Comparison of ENCODE assay signal across 8 mouse cellular contexts in the genomic region with DNA sequence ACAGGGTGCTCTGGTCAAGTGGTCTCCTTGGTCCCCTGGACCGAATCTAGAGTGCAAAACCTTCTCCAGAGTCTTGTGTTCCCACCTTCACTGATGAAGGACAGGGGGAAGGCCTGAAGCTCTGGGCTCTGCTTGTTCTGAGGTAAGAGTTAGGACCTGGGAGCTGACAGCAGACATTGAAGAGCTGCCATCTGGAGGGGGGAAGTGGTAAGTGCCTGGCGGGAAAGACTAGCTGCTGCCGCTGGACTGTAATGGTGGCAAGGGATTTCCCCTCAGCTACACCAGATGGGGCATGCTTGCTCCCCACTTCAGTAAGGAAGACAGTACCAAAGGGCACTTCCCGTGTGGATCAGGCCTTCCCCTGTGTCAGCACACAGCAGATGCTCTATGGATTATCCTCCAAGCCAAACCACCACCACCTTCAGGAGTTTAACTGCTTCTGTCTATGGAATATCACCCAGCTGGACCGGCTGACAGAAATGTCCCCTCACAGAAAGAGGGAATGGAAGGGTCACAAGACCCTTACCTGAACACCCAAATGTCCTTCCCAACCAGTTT. TPM values are rescaled to one million over a fixed set of nuclear protein-coding genes. Genes with fewer than 3 reads are reported as not detected.
A peak's percentile ranks its signal among the peaks of the same experiment; 100 is the strongest.
DNase-seq lines count a peak whose midpoint lies in the region; ATAC-seq lines count a peak whose summit lies in the region.

No protein-coding gene starts in this region.

- no peaks in the 10 kb centered on the region for H3K9me3 ChIP-seq in hindbrain, embryonic 15.5 days

- peak; percentile 38 for DNase-seq in T-cell, adult 2 months (ENCODE audit: low spot score)
- peak; percentile 73 to 76 for DNase-seq in cerebellum, postnatal 14 days
- peak; percentile 69 for DNase-seq in gastrocnemius, adult 18-20 months (ENCODE audit: low spot score)
- DNase-seq in layer of hippocampus, postnatal 25 days (ENCODE audit: extremely low spot score in 1 of 2, low spot score in 1 of 2) = peak; percentile 25 to 56
- peak; percentile 64 for DNase-seq in lung, postnatal 14 days
- peak; percentile 73 for DNase-seq in retina, embryonic 14.5 days (ENCODE audit: low spot score)
- peak; percentile 67 for DNase-seq in thymus, postnatal 4 days

- H3K9ac ChIP-seq in hindbrain, embryonic 15.5 days = no peak overlapping the region

- H3K27ac ChIP-seq in hindbrain, embryonic 15.5 days (replicated peaks) = no peak overlapping the region

- no peak overlapping the region for H3K4me3 ChIP-seq in hindbrain, embryonic 15.5 days

- H3K4me2 ChIP-seq in hindbrain, embryonic 15.5 days = no peak overlapping the region

- no peaks in the 10 kb centered on the region for H3K36me3 ChIP-seq in hindbrain, embryonic 15.5 days

- no peaks in the 10 kb centered on the region for H3K27me3 ChIP-seq in hindbrain, embryonic 15.5 days

- peaks cover 4% of the 10 kb centered on the region; the same call in 1 of the 2 replicates for H3K4me1 ChIP-seq in hindbrain, embryonic 15.5 days (replicated peaks)

- WGBS in hindbrain, embryonic 15.5 days = 33% methylated on average over 5 of the region's 5 CpGs

- ATAC-seq in hindbrain, embryonic 15.5 days (ENCODE audit: low FRiP score, low read depth) = peak; percentile 62; the same call in 1 of the 2 replicates

RNA-seq across cellular contexts. Expression of gene Plg, which starts 11.0 kb away (rescaled TPM):
- total RNA-seq in gastrocnemius, adult 18-20 months (2021) = under 1 TPM in 1 of 2 experiments, not detected in 1; 0.52 TPM
- polyA plus RNA-seq in hindbrain, embryonic 15.5 days (2015; fragmentation: Nextera tagmentation; extraction: Ambion mirVana) = 0.12 TPM in 1 of 2 replicates, not detected in the other
- total RNA-seq in layer of hippocampus, postnatal 25 days (2021) = not detected

RNA-seq across cellular contexts. Expression of gene Map3k4, which starts 48.9 kb away (rescaled TPM):
- total RNA-seq in gastrocnemius, adult 18-20 months (2021) = 10 to 100 TPM; 31.5 to 39.0 TPM
- polyA plus RNA-seq in hindbrain, embryonic 15.5 days (2015; fragmentation: Nextera tagmentation; extraction: Ambion mirVana) = 41.4 and 43.2 TPM in 2 replicates
- total RNA-seq in layer of hippocampus, postnatal 25 days (2021) = 10 to 100 TPM; 56.9 to 58.6 TPM
